Mouse (Mus musculus): ENCODE data around the gene Msmp.

DNA sequence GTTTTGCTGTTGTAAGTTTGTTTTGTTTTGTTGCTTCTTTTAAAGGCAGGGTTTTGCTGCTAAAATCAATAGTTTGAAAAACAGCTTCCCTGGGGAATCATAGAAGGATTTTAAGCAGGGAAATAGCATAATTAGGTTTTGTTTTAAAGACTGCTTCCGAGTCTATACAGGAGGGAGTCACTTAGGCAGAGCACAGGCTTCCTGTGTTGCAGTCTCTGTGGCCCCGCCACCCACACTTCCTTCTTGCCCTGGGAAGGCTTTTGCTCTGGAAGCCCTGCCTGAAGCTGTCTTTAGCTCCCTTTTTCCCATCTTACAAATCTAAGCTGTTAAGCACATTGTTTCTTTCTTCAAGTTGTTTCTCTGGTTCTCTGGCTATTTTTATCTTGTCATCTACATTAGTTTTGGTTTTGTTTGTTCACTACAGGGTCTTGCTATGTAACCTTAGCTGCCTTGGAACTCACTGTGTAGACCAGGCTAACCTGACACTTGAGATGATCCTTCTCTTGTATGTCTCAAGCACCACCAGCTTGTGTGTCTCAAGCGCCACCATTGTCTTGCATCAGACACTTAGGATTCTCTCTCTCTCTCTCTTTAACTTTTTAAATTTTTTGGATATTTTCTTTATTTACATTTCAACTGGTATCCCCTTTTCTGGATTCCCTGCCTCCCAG is 28.9 kb upstream of the Msmp start:
- TF ChIP-seq CTCF (IDR thresholded peaks at IDR 0.05; ENCODE audit: borderline replicate concordance, extremely low read depth, insufficient read depth, insufficient read length), result no peak
- TF ChIP-seq POLR2A (IDR thresholded peaks at IDR 0.05; ENCODE audit: borderline replicate concordance, extremely low read depth, insufficient read depth, insufficient read length, poor library complexity, severe bottlenecking), result no peak

All from brain, embryonic 14.5 days (tissue).